Mouse (Mus musculus) C2C12 (cell line): ENCODE measurements around the gene Olfr1361. TPM values are rescaled to one million over a fixed set of nuclear protein-coding genes. Genes with fewer than 3 reads are reported as not detected.

Source experiments
- H3K27me3 ChIP-seq: one replicate; pipeline ENCODE4 v1.6.1; 2011; ENCODE audit not compliant: control insufficient read depth, insufficient read depth, insufficient read length
- H3K36me3 ChIP-seq: one replicate; pipeline ENCODE4 v1.6.1; 2011; ENCODE audit not compliant: control insufficient read depth, insufficient read depth
- H3K4me3 ChIP-seq: one replicate; pipeline ENCODE4 v1.5.1; 2011; ENCODE audit warnings: mild to moderate bottlenecking, control low read depth; ENCODE audit not compliant: poor library complexity, insufficient read depth, severe bottlenecking
- H3K79me2 ChIP-seq: one replicate; pipeline ENCODE4 v1.6.1; 2011; ENCODE audit not compliant: control insufficient read depth, insufficient read depth
- H3K79me3 ChIP-seq: one replicate; pipeline ENCODE4 v1.6.1; 2011; ENCODE audit warnings: low read depth, control low read depth
- H3ac ChIP-seq: one replicate; pipeline ENCODE3; 2011; ENCODE audit warnings: low read depth; ENCODE audit not compliant: control insufficient read depth, insufficient read length
- CEBPB ChIP-seq: IDR thresholded peaks from one replicate; pipeline ENCODE4 v1.6.1; 2011; ENCODE audit warnings: low read depth, mild to moderate bottlenecking, control low read depth, moderate library complexity
- CTCF ChIP-seq: IDR thresholded peaks from one replicate; pipeline ENCODE4 v1.5.1; 2011; ENCODE audit not compliant: control insufficient read depth, insufficient read depth, insufficient read length
- FOSL1 ChIP-seq: IDR thresholded peaks from one replicate; pipeline ENCODE4 v1.8.0; 2011; ENCODE audit warnings: mild to moderate bottlenecking, low read length; ENCODE audit not compliant: poor library complexity, insufficient read depth, severe bottlenecking
- MAX ChIP-seq: IDR thresholded peaks from one replicate; pipeline ENCODE4 v1.6.1; 2011; ENCODE audit warnings: mild to moderate bottlenecking, control low read depth
- MYOD1 ChIP-seq: IDR thresholded peaks from one replicate; pipeline ENCODE4 v1.6.1; 2011; ENCODE audit warnings: low read depth; ENCODE audit not compliant: control insufficient read depth, insufficient read length
- MYOG ChIP-seq: IDR thresholded peaks from one replicate; pipeline ENCODE4 v1.6.1; 2011; ENCODE audit not compliant: control insufficient read depth, insufficient read length; ENCODE audit errors: extremely low read depth
- USF1 ChIP-seq: IDR thresholded peaks from one replicate; pipeline ENCODE4 v1.6.1; 2011; ENCODE audit warnings: low read depth, mild to moderate bottlenecking, control low read depth, moderate library complexity
- polyA plus RNA-seq: library from polyadenylated mRNA; unstranded; fragments of >200 nt; fragmentation: generic; extraction: Trizol; gene quantifications from one replicate; pipeline ENCODE4 v1.2.1, GENCODE M21; 2012; ENCODE audit warnings: missing spikeins

Gene Olfr1361
- polyA plus RNA-seq, 1 experiment: not detected

DNA sequence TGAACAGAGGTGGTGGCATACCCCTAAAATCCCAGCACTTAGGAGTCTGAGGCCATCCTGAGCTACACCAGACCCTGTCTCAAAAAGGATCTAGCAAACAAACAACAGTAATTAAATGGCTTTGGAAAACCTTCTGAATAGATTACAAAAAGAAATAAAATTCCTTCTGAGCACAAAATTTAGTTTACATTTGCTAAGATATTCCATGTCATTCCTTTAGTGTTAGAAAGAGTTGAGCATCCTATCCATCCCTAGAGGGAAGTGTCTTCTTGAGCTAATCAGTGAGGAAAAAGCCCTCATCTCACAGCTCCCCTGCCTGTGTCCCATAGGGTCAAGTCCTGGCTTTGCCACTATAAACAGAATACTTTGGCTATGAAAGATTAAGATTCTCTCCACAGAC lies 34.6 kb upstream of the Olfr1361 start, which contains the start of gene Olfr1359:
Gene Olfr1359, plus strand, starts transcription at position 301 of the 400 bp plus-strand sequence.
- TF ChIP-seq MYOG: no peak
- no peak for TF ChIP-seq MAX
- TF ChIP-seq CTCF: no peak
- no peak for TF ChIP-seq MYOD1
- TF ChIP-seq CEBPB: no peak
- TF ChIP-seq USF1: no peak
- TF ChIP-seq FOSL1: no peak
- Histone ChIP-seq H3K27me3 (no peaks in the 10 kb centered on the region), H3K79me3 (no peaks in the 10 kb centered on the region), H3ac (no peak within 1 kb of the TSS), H3K79me2 (no peaks in the 10 kb centered on the region), H3K36me3 (no peaks in the 10 kb centered on the region), H3K4me3 (no peak within 1 kb of the TSS)

DNA sequence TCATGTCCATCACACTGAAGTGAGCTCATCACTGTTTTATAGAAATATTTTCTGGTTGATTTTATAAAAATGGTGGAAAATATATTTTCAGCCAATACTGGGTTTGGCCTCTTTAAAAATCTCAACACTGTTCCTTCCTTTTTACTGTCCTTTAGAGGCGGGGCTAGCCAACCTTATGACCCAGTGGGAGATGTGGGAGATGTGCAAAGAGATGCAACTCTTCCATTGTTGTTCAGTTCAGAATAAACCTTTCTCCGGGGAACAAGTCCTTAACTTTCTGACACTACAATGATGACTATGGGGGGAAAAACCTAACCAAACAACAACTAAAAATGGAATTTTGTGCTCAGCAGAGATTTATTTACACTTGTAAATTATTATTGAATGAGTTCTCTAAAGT lies 14.1 kb upstream of the Olfr1361 start, which contains the start of gene Olfr1360:
Gene Olfr1360, minus strand, starts transcription at position 101 of the 400 bp plus-strand sequence.
- Histone ChIP-seq H3K79me3 (no peaks in the 10 kb centered on the region), H3K79me2 (no peaks in the 10 kb centered on the region), H3K36me3 (no peaks in the 10 kb centered on the region), H3K27me3 (no peaks in the 10 kb centered on the region), H3ac (no peak within 1 kb of the TSS), H3K4me3 (no peak within 1 kb of the TSS)
- TF ChIP-seq USF1 (no peak), FOSL1 (no peak), CEBPB (no peak), MYOD1 (no peak), MYOG (no peak), CTCF (no peak), MAX (no peak)

DNA sequence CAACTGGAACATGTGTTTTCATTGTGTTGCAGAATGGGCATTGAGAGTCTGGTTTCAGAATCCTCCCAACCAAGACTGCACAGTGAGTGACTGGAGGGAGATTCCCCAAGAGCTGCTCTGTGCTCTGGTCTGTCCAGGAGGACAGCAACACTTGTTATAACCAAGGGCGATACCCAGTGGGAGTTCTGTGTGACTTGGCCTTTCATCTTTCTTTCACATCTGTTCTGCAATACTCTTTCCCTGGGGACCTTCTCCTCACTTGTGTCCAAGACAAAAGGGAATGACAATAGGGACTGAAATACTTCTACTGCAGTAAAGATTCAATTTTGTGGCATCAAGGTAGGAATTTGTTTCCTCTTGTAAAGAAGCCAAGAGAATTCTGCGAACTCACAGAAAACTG lies 20.8 kb downstream of the Olfr1361 start, which contains the start of gene Olfr11:
Gene Olfr11, minus strand, starts transcription at position 101 of the 400 bp plus-strand sequence.
- H3K79me3 ChIP-seq: no peaks in the 10 kb centered on the region
- TF ChIP-seq CTCF (no peak), CEBPB (no peak), MAX (no peak), MYOD1 (no peak), FOSL1 (no peak), MYOG (no peak), USF1 (no peak)
- no peaks in the 10 kb centered on the region for H3K36me3 ChIP-seq
- no peak within 1 kb of the TSS for H3ac ChIP-seq
- no peaks in the 10 kb centered on the region for H3K79me2 ChIP-seq
- no peak within 1 kb of the TSS for H3K4me3 ChIP-seq
- H3K27me3 ChIP-seq: no peaks in the 10 kb centered on the region

DNA sequence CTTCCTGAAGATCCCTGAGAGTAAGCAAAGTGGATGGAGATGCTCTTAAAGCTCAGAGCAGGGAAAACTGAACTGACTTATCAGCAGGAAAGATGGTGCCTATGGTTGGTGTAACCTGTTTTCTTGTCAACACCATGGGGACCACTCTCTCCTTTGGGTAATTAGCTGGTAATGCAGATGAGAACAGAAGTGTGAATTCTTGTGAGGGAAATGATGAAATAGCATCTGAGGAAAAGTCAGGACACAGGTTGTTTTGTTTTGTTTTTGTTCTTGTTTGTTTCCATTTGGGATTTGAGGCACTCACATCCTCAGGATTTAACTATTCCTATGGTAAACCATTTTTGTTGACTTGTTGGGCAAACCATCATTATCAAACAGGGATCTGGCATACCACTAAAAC lies 49.3 kb downstream of the Olfr1361 start, which contains the start of gene Olfr1362:
Gene Olfr1362, minus strand, starts transcription at position 101 of the 400 bp plus-strand sequence.
- Histone ChIP-seq H3K79me3 (no peaks in the 10 kb centered on the region), H3K4me3 (no peak within 1 kb of the TSS), H3K36me3 (no peaks in the 10 kb centered on the region), H3K79me2 (no peaks in the 10 kb centered on the region), H3K27me3 (no peaks in the 10 kb centered on the region), H3ac (no peak within 1 kb of the TSS)
- no peak for TF ChIP-seq MYOG

Other genes starting within 250 kb of the Olfr1361 start
- 0.20 TPM for gene Pgbd1, start 222.3 kb downstream of the Olfr1361 start, polyA plus RNA-seq
- gene Zscan26, start 209.7 kb downstream of the Olfr1361 start, polyA plus RNA-seq: 3.5 TPM
- 0.02 TPM for gene Nkapl, start 194.9 kb downstream of the Olfr1361 start, polyA plus RNA-seq
- not detected for gene Zkscan4, start 184.5 kb downstream of the Olfr1361 start, polyA plus RNA-seq
- not detected for gene Gm10065, start 183.9 kb downstream of the Olfr1361 start, polyA plus RNA-seq
- gene AK157302, start 168.2 kb downstream of the Olfr1361 start, polyA plus RNA-seq: 0.23 TPM
- gene Gm11273, start 162.0 kb downstream of the Olfr1361 start, polyA plus RNA-seq: 22.1 TPM
- 0.97 TPM for gene Zkscan8, start 132.3 kb downstream of the Olfr1361 start, polyA plus RNA-seq
- gene Olfr1366, start 120.6 kb downstream of the Olfr1361 start, polyA plus RNA-seq: 0.02 TPM
- gene Olfr1535, start 103.5 kb downstream of the Olfr1361 start, polyA plus RNA-seq: not detected
- not detected for gene Olfr1364, start 81.6 kb downstream of the Olfr1361 start, polyA plus RNA-seq
- gene Olfr1362, start 49.4 kb downstream of the Olfr1361 start, polyA plus RNA-seq: not detected
- 0.01 TPM for gene Olfr11, start 20.9 kb downstream of the Olfr1361 start, polyA plus RNA-seq
- gene Olfr1360, start 14.0 kb upstream of the Olfr1361 start, polyA plus RNA-seq: not detected
- not detected for gene Olfr1359, start 34.7 kb upstream of the Olfr1361 start, polyA plus RNA-seq
- gene Hist1h2bl, start 52.8 kb upstream of the Olfr1361 start, polyA plus RNA-seq: 9.1 TPM
- 15.6 TPM for gene Hist1h2ai, start 53.0 kb upstream of the Olfr1361 start, polyA plus RNA-seq
- 15.6 TPM for gene Hist1h3h, start 54.3 kb upstream of the Olfr1361 start, polyA plus RNA-seq
- gene Hist1h2bm, start 58.7 kb upstream of the Olfr1361 start, polyA plus RNA-seq: 3.4 TPM
- 2.9 TPM for gene Hist1h4j, start 71.7 kb upstream of the Olfr1361 start, polyA plus RNA-seq
- 10.3 TPM for gene Hist1h4k, start 87.1 kb upstream of the Olfr1361 start, polyA plus RNA-seq
- gene Hist1h2ak, start 90.4 kb upstream of the Olfr1361 start, polyA plus RNA-seq: 5.9 TPM
- gene Hist1h2bn, start 90.7 kb upstream of the Olfr1361 start, polyA plus RNA-seq: 3.8 TPM
- 1.6 TPM for gene Hist1h1b, start 117.2 kb upstream of the Olfr1361 start, polyA plus RNA-seq
- 9.4 TPM for gene Hist1h3i, start 120.0 kb upstream of the Olfr1361 start, polyA plus RNA-seq
- gene Hist1h2an, start 123.8 kb upstream of the Olfr1361 start, polyA plus RNA-seq: 18.1 TPM
- 2.6 TPM for gene Hist1h2bp, start 124.1 kb upstream of the Olfr1361 start, polyA plus RNA-seq
- 20.3 TPM for gene Hist1h2bq, start 146.8 kb upstream of the Olfr1361 start, polyA plus RNA-seq
- gene Hist1h2ao, start 147.1 kb upstream of the Olfr1361 start, polyA plus RNA-seq: not detected
- gene Hist1h4m, start 148.4 kb upstream of the Olfr1361 start, polyA plus RNA-seq: not detected
- 17.3 TPM for gene Hist1h4n, start 168.8 kb upstream of the Olfr1361 start, polyA plus RNA-seq
- gene Hist1h2ap, start 170.1 kb upstream of the Olfr1361 start, polyA plus RNA-seq: 2,018 TPM
- 19.7 TPM for gene Hist1h2br, start 170.4 kb upstream of the Olfr1361 start, polyA plus RNA-seq